Mouse (Mus musculus): ENCODE data around the gene Olfr1118.
"Not testable (repeated sequence)": the region's sequence is repeated elsewhere in the genome, so short reads cannot be mapped to it uniquely, and the experiment has no call there.

Gene Olfr1118

GRCm38 (mm10) chr2:87307281-87307680, at the start of gene Olfr1118:
Gene Olfr1118 (plus strand): TSS chr2:87307581.
- DNase-seq (ENCODE audit: low spot score in 2 of 2) = no peak

- no peak for DNase-seq (ENCODE audit: low spot score in 2 of 2)
These were observed 40.1 kb upstream of the Olfr1118 start, which contains the start of gene Olfr1116 for GRCm38 (mm10) chr2:87267234-87267633. Gene Olfr1116 (plus strand): TSS chr2:87267534.

- DNase-seq (ENCODE audit: low spot score in 2 of 2) = not testable (repeated sequence)
These were observed 13.4 kb upstream of the Olfr1118 start for GRCm38 (mm10) chr2:87293977-87294376.

- no peak for DNase-seq (ENCODE audit: low spot score in 2 of 2)
These were observed 47.1 kb downstream of the Olfr1118 start, which contains the start of gene Olfr1120 for GRCm38 (mm10) chr2:87354515-87354914. Gene Olfr1120 (plus strand): TSS chr2:87354815.

- not testable (repeated sequence) for DNase-seq (ENCODE audit: low spot score in 2 of 2)
These were observed 52.7 kb downstream of the Olfr1118 start for GRCm38 (mm10) chr2:87360121-87360520.

Measured in spleen, postnatal 10 days (tissue).